Mouse (Mus musculus): ENCODE measurements around the gene Zfpl1. TPM values are rescaled to one million over a fixed set of nuclear protein-coding genes. Genes with fewer than 3 reads are reported as not detected.

Zfpl1 gene
- polyA plus RNA-seq, 1 experiment from 2014 or later, result 82.5 TPM

DNA sequence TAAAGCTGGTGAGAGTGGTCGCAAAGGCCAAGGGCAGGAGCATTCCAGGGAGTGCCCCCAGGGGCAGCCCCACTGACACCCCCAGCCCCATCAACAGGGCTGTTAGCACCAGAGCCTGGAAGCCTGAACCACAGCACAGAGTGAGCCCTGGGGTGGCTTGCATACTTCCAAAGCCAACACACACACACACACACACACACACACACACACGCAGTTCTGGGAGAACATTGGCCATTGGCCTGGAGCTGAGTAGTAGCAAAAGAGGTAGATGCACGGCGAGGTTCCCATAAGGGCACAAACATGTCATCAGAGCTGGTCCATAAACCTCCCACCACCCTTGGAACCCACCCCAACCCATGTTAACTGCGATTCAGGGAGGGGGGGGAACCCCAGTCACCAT, 18.2 kb downstream of the Zfpl1 start:
- H3K27me3 ChIP-seq, result no peaks in the 10 kb centered on the region
- 31% methylated on average over 5 of the region's 5 CpGs for WGBS
- peak overlapping the region; percentile 87 for H3K9ac ChIP-seq
- peak; percentile 19 for ATAC-seq (ENCODE audit: low FRiP score)
- peak overlapping the region; percentile 93 for H3K27ac ChIP-seq
- peaks cover 32% of the 10 kb centered on the region for H3K36me3 ChIP-seq
- H3K9me3 ChIP-seq, result no peaks in the 10 kb centered on the region
- peak overlapping the region; percentile 60 for H3K4me3 ChIP-seq
- H3K4me2 ChIP-seq, result peak overlapping the region; percentile 92
- peaks cover 56% of the 10 kb centered on the region for H3K4me1 ChIP-seq (replicated peaks)

DNA sequence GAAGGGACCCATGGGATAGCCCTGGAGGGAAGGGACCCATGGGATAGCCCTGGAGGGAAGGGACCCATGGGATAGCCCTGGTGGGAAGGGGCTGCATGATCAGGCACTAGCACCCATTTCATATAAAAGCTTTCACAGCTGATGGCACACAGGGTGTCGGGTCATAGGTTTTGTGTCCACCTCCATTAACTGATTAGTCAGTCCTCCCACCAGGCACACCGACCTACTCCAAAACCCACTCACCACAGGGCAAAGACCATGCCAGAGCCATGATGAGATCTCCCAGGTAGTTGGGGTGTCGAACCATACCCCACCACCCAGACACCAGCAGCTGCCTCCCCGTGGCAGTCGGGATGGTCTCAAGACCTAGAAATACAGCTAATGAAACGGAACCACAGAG, 21.7 kb downstream of the Zfpl1 start:
- no peak overlapping the region for H3K4me2 ChIP-seq
- peak overlapping the region; percentile 93; the same call in 1 of the 2 replicates for H3K9ac ChIP-seq
- no peak overlapping the region for H3K27ac ChIP-seq
- H3K27me3 ChIP-seq, result no peaks in the 10 kb centered on the region
- peaks cover 10% of the 10 kb centered on the region; the same call in 1 of the 2 replicates for H3K36me3 ChIP-seq
- ATAC-seq (ENCODE audit: low FRiP score), result no peak
- WGBS, result 95% methylated on average over 6 of the region's 6 CpGs
- 0 out of 2 replicates have a peak overlapping the region, but pooled peaks have one; percentile 82 for H3K4me3 ChIP-seq
- H3K9me3 ChIP-seq, result no peaks in the 10 kb centered on the region
- H3K4me1 ChIP-seq (replicated peaks), result peaks cover 66% of the 10 kb centered on the region

DNA sequence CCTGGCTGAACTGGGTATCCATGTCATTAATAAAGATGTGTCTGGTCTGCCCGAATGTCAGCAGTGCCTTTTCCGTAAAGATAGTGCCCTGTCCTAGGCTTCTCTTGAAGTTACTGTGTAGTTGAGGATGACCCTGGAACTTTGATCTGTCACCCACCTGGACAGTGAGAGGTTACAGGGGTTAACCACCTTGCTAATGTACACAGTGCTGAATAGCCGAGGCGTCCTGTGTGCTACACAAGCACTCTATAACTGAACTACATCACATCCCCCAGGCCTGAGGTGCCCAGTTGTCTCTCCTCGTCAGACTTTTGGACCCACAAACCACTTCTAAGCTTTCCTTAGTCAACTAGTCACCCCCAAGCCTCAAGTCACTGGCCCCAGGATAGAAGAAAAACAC, 22.3 kb downstream of the Zfpl1 start:
- Histone ChIP-seq H3K9me3 (no peaks in the 10 kb centered on the region), H3K4me2 (peak overlapping the region; percentile 100), H3K9ac (peak overlapping the region; percentile 93), H3K27me3 (no peaks in the 10 kb centered on the region), H3K4me3 (peak overlapping the region; percentile 82), H3K36me3 (peaks cover 10% of the 10 kb centered on the region; the same call in 1 of the 2 replicates), H3K27ac (peak overlapping the region; percentile 94), H3K4me1 (replicated peaks) (peaks cover 60% of the 10 kb centered on the region)
- 70% methylated on average over 5 of the region's 5 CpGs for WGBS
- no peak for ATAC-seq (ENCODE audit: low FRiP score)

DNA sequence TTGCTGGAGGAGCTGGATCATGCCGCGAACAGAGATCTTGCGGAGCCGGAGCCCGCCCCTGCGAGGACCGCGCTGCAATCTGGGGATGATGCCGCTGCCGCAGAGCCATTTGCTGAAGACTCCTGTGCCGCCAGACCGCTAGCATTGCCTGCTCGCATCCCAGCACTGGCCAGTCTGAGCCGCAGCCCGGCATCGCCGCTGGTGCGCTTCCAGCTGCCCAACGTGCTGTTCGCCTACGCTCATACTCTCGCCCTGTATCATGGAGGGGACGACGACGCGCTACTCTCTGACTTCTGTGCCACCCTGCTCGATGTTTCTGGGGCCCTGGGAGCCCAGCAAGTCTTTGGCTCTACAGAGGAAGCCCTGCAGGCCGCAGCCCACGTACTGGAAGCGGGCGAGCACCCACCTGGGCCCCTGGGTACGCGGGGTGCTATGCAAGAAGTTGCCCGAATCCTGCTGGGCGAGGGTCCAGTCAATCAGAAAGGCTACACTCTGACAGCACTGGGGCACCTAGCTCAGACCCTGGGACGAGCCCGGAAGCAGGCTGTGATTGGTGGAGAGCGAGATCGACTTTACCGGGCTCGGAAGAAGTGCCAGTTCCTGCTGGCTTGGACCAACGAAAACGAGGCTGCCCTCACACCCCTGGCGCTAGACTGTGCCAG, 23.0 kb downstream of the Zfpl1 start:
- peak overlapping the region; percentile 82 for H3K4me3 ChIP-seq
- WGBS, result 1% methylated on average over 44 of the region's 44 CpGs
- H3K9me3 ChIP-seq, result no peaks in the 10 kb centered on the region
- peak overlapping the region; percentile 100 for H3K4me2 ChIP-seq
- peak overlapping the region; percentile 93 for H3K9ac ChIP-seq
- H3K4me1 ChIP-seq (replicated peaks), result peaks cover 59% of the 10 kb centered on the region
- no peaks in the 10 kb centered on the region for H3K27me3 ChIP-seq
- no peak for ATAC-seq (ENCODE audit: low FRiP score)
- H3K36me3 ChIP-seq, result peaks cover 10% of the 10 kb centered on the region; the same call in 1 of the 2 replicates
- peak overlapping the region; percentile 94 for H3K27ac ChIP-seq

DNA sequence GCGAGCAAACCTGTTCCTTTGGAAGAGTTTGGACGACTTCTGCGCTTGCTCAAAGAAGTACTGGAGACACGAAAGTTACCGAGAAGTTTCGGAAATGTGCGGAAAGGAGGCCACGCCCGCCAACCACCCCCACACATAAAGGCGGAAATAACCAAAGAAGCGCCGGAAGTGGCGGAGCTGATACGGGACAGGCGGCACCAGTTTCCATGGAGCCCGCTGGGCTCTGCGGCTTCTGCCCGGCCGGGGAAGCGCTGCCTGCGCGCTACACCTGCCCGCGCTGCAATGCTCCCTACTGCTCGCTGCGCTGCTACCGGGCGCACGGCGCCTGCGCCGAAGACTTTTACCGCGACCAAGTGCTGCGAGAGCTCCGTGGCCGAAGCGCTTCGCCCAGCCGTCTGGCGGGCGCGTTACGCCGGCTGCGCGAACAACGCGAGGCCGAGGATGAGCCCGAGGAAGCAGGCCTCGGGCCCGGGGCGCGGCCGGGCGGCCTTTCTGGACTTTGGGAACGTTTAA, 23.7 kb downstream of the Zfpl1 start, which contains the start of gene Znhit2:
Znhit2 (plus strand) TSS at position 172 of the 513 bp plus-strand sequence.
- Histone ChIP-seq H3K36me3 (peaks cover 10% of the 10 kb centered on the region; the same call in 1 of the 2 replicates), H3K9me3 (no peaks in the 10 kb centered on the region), H3K4me3 (peak within 1 kb of the TSS; percentile 82), H3K27me3 (no peaks in the 10 kb centered on the region), H3K27ac (peak within 1 kb of the TSS; percentile 94), H3K9ac (peak within 1 kb of the TSS; percentile 93), H3K4me1 (replicated peaks) (peaks cover 59% of the 10 kb centered on the region), H3K4me2 (peak within 1 kb of the TSS; percentile 100)
- WGBS, result under 1% methylated on average over 50 of the region's 58 CpGs
- peak; percentile 43 for ATAC-seq (ENCODE audit: low FRiP score)

DNA sequence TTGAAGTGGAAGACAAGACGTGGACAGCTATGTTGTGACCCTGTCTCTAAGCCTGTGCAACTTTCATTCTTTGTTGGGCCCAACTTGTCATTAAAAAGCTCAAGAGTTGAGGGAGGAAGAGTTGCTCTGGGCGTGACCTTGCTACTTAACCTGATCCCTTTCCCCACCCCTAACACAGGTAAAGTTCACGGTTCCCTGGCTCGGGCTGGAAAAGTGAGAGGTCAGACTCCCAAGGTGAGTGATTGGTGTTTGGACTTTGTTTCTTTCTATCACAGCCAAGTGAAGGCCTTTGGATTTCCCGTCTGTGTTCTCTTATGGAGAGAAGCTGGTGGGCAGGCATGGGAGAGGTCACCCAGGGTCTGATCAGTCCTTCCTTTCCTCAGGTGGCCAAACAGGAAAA, 25.8 kb downstream of the Zfpl1 start:
- Histone ChIP-seq H3K36me3 (peaks cover 29% of the 10 kb centered on the region), H3K9ac (peak overlapping the region; percentile 96), H3K4me2 (peak overlapping the region; percentile 89), H3K27ac (no peak overlapping the region), H3K4me1 (replicated peaks) (peaks cover 51% of the 10 kb centered on the region), H3K4me3 (peak overlapping the region; percentile 81), H3K9me3 (no peaks in the 10 kb centered on the region), H3K27me3 (no peaks in the 10 kb centered on the region)
- WGBS, result 87% methylated on average over 5 of the region's 5 CpGs
- no peak for ATAC-seq (ENCODE audit: low FRiP score)

DNA sequence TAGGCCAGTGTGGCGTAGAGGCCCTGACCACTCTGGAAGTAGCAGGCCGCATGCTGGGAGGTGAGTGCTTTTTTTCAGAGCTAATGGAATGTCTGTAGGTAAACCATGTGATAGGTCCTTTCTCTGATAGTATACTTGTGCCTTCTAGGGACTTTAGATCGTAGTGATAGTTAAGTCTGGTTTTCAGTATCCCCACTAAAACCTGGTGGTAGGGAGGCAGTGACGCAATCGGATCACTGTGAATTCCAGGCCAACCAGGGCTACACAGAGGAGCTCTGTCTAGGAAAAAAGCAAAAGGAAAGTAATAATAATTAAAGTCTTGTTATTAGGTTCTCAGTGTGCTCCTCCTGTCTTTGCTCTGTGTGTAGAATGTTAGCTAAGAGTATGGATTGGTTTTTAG, 26.2 kb downstream of the Zfpl1 start:
- Histone ChIP-seq H3K4me3 (peak overlapping the region; percentile 81), H3K4me2 (peak overlapping the region; percentile 89), H3K4me1 (replicated peaks) (peaks cover 46% of the 10 kb centered on the region), H3K9ac (peak overlapping the region; percentile 96), H3K27me3 (no peaks in the 10 kb centered on the region), H3K36me3 (peaks cover 33% of the 10 kb centered on the region), H3K9me3 (no peaks in the 10 kb centered on the region), H3K27ac (peak overlapping the region; percentile 88; the same call in 1 of the 2 replicates)
- ATAC-seq (ENCODE audit: low FRiP score), result no peak
- WGBS, result 39% methylated on average over 5 of the region's 5 CpGs

DNA sequence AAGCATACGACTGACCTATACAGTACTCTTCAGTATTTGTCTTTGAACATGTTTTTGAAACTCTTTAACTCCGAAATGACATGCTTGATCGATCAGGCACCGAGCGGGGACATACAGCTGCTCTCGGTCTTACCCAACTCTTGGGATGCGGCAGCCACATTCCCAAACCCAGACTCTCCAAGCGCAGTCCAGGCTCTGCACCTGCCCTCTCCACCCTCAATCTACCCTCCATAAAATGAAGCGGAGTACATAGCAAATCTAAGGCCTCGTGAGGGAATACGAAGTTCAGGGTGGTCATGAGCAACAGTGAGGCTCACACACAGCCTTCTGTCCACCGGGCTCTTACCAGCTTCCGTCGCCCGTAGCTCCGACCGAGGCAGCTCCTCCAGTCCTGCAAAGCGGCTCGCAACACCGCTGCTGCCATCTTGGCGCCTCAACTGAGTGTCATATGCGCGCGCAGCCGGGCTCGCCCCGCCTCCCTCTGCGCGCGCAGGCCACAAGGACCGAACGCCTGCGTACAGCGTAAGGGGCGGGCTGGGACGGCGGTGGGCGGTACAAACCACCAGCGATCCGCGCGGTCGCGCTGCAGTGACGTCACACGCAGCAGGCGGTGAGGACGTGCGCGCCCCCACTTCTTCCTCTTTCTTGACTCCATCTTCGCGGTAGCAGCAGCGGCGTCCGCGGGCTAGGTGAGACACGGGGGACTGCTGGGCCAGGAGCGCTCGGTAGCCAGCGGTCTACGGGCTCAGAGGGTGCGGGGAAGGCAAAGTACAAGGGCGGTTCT, 27.3 kb downstream of the Zfpl1 start, which contains the start of the genes Mrpl49 and Fau:
Mrpl49 (minus strand) TSS at position 473 of the 784 bp plus-strand sequence.
Fau (plus strand) TSS at position 532 of the 784 bp plus-strand sequence.
- Histone ChIP-seq H3K9me3 (no peaks in the 10 kb centered on the region), H3K4me3 (peak within 1 kb of the TSS; percentile 81), H3K27me3 (no peaks in the 10 kb centered on the region), H3K36me3 (peaks cover 43% of the 10 kb centered on the region), H3K4me2 (peak within 1 kb of the TSS; percentile 89), H3K9ac (peak within 1 kb of the TSS; percentile 96), H3K4me1 (replicated peaks) (peaks cover 36% of the 10 kb centered on the region), H3K27ac (peak within 1 kb of the TSS; percentile 88)
- under 1% methylated on average over 63 of the region's 63 CpGs for WGBS
- ATAC-seq (ENCODE audit: low FRiP score), result peak; percentile 90

DNA sequence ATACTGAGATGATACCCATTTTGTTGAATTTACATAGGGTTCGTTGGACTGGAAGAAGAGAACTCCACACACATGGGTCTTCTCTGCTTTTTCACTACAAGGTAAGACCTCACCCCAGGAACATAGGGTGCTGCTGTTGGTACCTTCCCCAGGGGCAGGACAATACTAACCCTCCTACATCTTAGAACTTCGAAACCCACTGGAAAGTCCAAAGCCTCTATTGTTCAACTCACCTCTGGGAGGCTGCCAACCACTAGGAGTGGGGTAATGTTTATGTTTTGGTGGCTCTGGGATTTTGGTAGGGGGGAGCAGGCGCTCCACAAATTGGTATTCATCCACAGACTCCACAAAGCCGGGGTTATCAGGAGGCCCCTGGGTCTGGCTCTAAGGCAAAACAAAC, 28.1 kb downstream of the Zfpl1 start:
- Histone ChIP-seq H3K36me3 (peaks cover 51% of the 10 kb centered on the region), H3K9me3 (no peaks in the 10 kb centered on the region), H3K4me3 (peak overlapping the region; percentile 81), H3K27ac (no peak overlapping the region), H3K4me2 (peak overlapping the region; percentile 58), H3K27me3 (no peaks in the 10 kb centered on the region), H3K9ac (peak overlapping the region; percentile 96), H3K4me1 (replicated peaks) (peaks cover 28% of the 10 kb centered on the region)
- 66% methylated on average over 4 of the region's 4 CpGs for WGBS
- ATAC-seq (ENCODE audit: low FRiP score), result no peak

DNA sequence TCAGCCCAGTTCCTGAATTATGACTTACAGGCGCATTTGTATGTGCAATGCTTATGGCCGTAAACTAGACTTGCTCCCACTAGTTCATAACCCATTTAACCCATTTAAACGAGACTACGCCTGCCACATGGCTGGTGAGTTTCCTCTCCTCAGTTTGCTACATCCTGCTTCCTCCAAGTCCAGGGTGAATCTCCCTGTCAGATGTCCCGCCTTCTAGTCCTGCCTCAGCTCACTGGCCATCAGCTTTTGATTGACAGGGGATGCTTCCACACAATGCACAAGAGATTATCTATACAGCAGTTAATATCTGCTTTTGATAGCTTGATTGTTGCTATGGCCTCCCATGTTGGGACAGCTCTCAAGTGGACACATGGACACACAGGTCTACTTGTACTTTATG, 30.5 kb downstream of the Zfpl1 start:
- whole genome bisulfite sequencing, result 91% methylated on average over 5 of the region's 5 CpGs
- Histone ChIP-seq H3K4me3 (no peak overlapping the region), H3K36me3 (peaks cover 70% of the 10 kb centered on the region), H3K9me3 (no peaks in the 10 kb centered on the region), H3K4me2 (no peak overlapping the region), H3K27me3 (no peaks in the 10 kb centered on the region), H3K4me1 (replicated peaks) (peaks cover 24% of the 10 kb centered on the region), H3K27ac (no peak overlapping the region), H3K9ac (no peak overlapping the region)
- no peak for ATAC-seq (ENCODE audit: low FRiP score)

DNA sequence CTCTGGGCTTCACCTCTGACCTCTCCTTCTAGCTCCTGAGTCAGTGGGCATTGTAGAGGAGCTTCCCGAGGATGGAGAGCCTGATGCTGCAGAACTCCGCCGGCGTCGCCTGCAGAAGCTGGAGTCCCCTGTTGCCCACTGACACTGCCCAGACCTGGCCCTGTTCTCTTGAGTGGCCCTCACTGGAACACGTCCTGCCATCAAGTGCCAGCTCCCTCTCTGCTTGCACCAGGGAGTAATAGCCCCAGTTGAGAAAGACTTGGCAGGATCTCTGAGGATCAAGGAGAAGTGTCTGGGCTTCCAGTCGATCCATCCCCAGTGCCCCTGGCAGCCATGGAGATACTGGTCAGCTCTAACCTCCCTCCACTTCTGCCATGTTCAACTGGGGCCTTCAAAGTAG, 32.2 kb downstream of the Zfpl1 start:
- Histone ChIP-seq H3K4me3 (no peak overlapping the region), H3K27me3 (no peaks in the 10 kb centered on the region), H3K4me2 (no peak overlapping the region), H3K4me1 (replicated peaks) (peaks cover 31% of the 10 kb centered on the region), H3K36me3 (peaks cover 77% of the 10 kb centered on the region), H3K9me3 (no peaks in the 10 kb centered on the region), H3K9ac (no peak overlapping the region), H3K27ac (no peak overlapping the region)
- WGBS, result 85% methylated on average over 7 of the region's 7 CpGs
- ATAC-seq (ENCODE audit: low FRiP score), result no peak

Data from hindbrain, embryonic 13.5 days (tissue).